Mouse (Mus musculus) large intestine, adult 2 months (tissue): ENCODE measurements around the gene Myo9b. TPM values are rescaled to one million over a fixed set of nuclear protein-coding genes. Genes with fewer than 3 reads are reported as not detected.

Experiments used
- DNase-seq: peaks from one replicate; pipeline ENCODE4 v3.0.0-alpha.2; 2012; ENCODE audit warnings: low read depth, low spot score
- WGBS: fragments of 180-500 bp; shearing (Covaris S2); methylation state at CpG from one replicate; pipeline ENCODE4 v1.1.7; 2018; 5-methylcytosine and 5-hydroxymethylcytosine counted together
- polyA plus RNA-seq: library from polyadenylated mRNA; depleted of rRNA; stranded (reverse); fragments of >200 nt; gene quantifications from 2 replicates; pipeline ENCODE4 v1.2.3, GENCODE M21; 2012

The Myo9b gene
- polyA plus RNA-seq, 1 experiment = 17.4 TPM

DNA sequence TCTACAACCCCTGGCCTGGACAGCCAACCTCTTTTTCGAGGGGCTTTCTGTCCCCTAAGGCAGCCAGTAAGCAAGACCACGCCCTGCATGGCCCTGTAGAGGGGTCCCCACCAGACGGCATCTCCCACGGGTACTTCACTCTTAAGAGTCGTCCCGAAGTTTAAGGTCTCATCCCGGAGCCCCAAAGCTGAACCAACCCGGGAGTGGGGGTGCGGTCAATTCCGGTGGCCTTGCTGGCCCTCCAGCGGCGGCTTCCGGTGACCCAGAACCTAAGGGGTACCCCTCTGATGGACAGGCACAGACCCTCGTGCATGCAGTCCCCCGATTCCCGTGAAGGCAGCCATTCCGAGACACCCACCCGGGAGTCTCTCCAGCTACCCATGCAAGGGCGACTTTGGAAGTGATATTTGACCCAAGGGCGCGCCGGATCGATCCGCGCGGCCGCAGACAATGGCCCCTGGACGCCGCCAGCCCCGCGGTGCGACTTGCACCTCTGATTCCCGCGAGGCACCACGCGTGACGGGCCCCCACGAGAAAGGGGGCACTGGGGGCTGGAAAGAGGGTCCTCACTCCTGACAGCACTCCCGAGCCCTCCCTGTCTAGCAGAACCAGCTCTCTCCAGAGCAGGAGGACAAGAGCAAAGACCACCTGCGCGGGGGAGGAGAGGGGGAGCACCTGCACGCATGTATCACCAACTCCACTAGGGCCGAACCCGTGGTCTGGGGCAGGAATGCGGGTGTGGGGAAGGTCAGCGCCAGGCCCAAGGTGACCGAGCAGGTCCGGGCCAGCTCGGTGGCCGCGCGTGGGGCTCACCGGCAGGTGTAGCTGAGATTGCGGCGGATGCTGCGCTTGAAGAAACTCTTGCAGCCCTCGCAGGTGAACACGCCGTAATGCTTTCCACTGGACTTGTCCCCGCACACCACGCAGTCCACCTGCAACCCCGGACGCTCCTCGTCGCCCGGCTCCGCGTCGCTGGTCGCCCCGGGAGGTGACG is 108.0 kb downstream of the Myo9b start:
- no peak for DNase-seq
- under 1% methylated on average over 72 of the region's 72 CpGs for WGBS

DNA sequence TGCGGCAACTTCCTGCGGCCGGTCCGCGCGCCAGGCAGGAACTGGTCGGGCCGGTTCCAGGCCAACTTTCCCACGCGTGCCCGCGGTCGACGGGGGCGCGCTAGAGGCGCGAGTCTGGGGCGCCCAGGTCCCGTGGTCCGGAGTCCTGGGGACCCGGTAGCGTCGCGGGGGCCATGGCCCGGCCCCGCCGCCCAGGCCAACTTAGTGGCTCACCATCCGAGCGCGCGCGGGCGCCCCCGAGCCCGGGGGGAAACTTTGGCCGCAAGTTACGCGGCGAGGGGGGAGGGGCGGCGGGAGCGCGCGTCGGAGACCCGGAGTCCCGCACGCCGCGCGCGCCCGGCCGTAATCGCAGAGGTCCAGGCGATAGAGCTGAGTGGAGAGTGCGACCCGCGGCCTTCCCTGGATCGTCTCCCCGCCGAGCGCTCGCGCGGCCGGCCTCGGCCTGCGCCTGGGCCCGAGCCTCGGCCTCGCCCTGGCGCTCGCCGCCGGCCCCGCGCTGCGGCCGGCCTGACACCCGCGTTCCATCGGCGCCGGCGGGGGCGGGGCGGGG is 109.0 kb downstream of the Myo9b start, which contains the start of gene Nr2f6:
TSS of gene Nr2f6 (minus strand) at position 540 of the 550 bp plus-strand sequence.
- WGBS = under 1% methylated on average over 88 of the region's 89 CpGs

DNA sequence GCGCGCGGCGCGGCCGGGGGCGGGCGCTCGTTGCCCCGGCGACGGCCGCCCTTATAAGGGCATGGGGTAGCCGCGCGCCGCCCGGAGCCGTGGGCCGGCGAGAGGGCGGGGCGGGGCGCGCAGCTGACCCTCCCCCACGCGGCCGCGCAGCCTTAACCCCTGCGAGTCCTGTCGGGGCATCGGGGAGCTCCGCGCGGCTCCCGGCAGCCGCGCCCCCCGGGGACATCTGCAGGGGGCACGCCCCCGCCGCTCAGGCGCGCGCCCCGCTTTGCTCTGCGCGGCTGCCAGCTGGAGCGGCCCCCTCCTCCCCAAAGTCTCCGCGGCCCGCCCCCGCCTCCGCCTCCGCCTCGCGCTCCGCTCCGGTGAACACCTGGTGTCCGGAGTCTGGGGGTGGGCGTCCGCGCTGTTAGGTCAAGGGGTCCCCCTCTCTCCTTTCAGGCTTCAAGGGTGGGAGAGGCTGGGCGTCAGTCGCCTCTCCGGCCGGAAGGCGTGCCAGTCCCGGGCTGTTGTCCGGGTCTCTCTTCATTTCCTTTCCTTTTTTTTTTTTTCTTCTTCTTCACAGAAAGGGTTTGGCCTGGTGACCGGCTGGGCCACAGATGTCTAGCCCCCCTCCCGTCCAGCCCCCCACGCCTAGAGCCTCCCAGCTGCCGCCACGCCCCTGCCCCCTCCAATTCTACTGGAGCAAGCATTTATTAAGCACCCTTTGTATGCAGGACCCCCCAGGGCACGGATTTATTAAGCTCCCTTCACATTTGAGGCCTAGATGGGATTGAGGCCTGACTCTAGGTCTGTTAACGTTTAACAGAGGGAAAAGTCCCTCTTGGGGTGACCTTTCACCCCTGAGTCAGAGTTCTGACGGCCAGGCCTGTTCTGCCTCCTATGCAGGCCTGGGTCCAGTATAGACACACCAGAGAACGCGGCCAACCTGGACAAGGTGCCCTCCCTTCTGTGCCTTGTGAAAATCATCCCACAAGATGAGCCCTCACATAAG is 109.8 kb downstream of the Myo9b start:
- WGBS = under 1% methylated on average over 75 of the region's 80 CpGs
- DNase-seq = no peak

More for the DNA sequence above, 109.0 kb downstream of the Myo9b start, which contains the start of gene Nr2f6:
- DNase-seq = no peak

DNA sequence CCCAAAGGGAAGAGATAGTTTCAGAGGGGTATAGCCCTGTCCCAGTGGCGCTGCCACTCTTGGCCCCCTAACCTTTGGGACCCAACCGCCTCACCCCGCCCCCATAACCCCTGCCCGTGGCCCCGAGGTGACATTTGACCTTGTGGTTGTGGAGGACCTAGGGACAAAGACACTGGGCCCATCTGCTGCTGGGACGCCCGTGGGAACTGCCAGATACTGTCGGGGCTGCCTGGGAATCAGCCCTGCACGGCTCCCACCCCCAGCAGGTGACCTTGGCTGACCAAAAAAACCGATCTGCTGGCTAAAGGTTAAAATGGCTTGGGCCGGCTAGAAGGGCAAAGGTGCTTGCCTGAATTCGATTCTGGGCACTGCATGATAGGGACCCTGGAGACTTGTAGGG is 110.9 kb downstream of the Myo9b start:
- DNase-seq = no peak
- 32% methylated on average over 12 of the region's 12 CpGs for WGBS

DNA sequence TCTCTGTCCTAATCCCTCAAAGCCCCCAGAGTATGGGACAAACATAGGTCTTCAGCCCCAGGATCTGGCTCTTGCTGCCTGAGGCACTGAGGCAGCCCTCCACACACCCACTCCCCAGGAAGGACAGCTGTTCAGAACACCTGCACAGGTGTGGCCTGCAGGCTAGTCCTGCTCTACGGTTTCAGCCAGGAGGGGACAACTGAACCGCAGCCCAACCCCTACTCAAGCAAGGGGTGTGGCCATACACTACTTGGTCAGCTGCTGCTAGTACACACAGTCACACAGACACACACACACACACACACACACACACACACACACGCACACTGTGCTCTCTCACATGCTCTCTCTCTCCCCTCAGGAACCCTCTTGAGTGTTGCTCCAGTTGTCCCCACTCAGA is 111.3 kb downstream of the Myo9b start:
- WGBS = 29% methylated on average over 3 of the region's 3 CpGs
- DNase-seq = no peak

DNA sequence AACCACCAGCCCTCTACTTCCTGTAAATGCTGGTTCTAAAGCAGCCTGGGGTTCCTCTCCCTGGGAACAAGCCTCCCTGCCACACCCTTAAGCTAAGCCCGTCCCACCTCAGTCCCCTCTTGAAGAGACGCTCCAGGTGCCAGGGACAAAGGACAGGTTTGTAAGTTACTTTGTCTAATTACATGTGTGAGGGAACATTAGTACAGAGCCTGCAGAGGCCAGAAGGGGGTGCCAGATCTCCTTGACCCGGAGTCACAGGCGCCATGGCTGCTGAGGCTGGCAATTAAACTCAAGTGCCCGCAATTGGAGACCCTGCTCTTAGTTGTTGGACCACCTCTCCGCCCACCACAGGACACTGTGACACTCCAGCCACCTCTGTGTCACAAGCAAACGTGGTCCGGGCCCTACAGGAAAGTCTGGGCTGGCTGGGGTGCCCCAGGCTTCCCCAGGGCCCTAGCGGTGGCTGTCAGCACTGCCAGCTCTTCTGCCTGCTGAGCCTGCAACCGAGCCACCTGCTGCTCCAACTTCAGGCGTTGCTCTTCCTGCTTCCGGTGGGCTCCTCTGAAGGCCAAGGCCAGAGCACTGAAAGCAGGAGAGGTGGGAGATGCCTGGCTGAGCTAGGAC is 112.8 kb downstream of the Myo9b start:
- DNase-seq = no peak
- WGBS = 79% methylated on average over 12 of the region's 12 CpGs

DNA sequence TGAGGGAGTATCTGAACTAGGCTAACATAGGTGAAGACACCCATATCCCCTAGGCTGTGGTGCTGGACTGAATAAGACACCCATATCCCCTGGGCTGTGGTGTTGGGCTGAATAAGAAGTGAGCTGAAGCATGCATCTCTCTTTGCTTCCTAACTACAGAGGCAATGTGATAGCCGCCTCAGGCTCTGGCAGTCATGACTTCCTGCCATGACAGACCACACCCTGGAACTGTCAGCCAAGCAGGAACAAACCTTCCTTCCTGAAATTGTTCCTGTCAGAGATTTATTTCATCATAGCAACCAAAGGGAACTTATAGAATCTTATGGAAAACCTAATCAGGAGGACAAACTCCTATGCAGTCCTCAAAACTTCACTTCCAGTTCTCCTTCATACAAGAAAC is 115.8 kb downstream of the Myo9b start:
- WGBS = 13% methylated on average over 1 of the region's 1 CpGs
- DNase-seq = no peak

DNA sequence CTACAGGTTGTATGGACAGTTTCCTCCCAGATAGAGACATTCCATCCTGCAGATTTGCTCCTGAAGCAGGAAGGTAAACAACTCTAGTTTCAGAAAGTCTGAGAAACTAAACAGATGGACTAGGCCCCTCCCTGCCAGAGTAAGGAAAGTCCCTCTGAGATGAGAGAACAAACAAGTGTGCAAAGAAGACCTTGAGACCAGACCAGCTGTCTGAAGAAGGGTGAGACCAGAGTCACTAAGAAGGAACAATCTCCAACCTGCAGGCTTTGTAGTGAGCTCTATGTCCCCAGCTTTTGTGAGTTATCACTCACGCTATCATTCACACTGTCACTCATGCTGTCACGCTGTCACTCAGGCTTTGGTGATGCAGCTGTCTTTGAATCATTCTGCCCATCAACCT is 119.2 kb downstream of the Myo9b start:
- no peak for DNase-seq
- WGBS = 92% methylated on average over 2 of the region's 2 CpGs

DNA sequence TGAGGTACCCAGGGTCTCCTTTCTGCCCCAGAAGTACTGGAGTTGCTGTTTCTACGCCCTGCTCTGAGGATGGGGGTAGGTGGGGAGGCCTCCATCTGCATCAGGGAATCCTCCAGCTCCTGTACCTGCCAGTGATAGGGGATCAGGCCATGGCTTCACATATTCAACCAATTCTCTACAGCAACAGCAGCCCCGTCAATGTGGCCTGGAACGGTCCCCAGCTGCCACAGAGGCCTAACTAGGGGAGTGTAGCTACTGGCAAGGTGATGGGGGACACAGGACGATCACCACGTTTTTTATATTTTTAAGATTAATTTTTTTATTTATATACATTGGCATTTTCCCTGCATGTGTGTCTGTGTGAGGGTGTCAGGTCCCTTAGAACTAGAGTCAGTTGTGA is 119.9 kb downstream of the Myo9b start:
- DNase-seq = no peak

DNA sequence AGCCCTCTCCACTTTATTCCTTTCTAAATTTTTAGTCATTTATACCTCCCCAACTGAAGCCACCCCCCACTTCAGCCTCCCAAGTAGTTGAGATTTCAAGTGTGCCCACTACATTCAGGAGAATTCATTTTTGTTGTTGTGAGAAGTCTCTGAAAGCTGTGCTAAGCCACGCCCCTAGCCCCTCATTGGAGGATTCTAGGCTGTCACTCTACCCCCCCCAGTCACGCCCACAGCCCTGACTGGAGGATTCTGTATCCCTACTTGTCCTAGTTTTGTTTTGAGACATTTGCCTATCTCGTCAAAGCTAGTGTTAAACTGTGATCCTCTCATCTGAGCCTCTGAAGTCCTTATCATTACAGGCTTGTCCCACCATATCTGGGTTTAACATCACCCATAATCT is 120.4 kb downstream of the Myo9b start:
- DNase-seq = no peak
- WGBS = 37% methylated on average over 3 of the region's 3 CpGs

More for the DNA sequence above, 119.9 kb downstream of the Myo9b start:
- WGBS = 83% methylated on average over 5 of the region's 5 CpGs

DNA sequence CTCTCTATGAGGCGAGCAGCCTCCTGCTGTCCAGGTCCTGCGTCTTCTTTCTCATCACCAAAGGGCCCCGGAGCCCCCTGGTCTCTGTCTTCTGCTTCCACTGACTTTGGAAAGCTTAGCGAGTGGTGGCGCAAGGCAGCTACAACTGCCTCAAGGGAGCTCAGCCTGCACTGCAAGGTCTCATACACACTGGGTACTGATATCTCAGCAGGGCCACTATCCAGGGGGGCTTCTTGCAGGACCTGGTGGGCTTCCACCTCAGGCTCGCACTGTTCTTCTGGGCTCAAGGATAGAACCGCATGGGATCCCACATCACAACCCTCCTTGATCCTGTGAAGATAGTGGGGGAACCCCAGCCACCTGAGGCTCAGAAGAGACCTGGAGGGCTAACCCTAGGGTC is 122.0 kb downstream of the Myo9b start:
- DNase-seq = no peak
- WGBS = 86% methylated on average over 7 of the region's 7 CpGs

DNA sequence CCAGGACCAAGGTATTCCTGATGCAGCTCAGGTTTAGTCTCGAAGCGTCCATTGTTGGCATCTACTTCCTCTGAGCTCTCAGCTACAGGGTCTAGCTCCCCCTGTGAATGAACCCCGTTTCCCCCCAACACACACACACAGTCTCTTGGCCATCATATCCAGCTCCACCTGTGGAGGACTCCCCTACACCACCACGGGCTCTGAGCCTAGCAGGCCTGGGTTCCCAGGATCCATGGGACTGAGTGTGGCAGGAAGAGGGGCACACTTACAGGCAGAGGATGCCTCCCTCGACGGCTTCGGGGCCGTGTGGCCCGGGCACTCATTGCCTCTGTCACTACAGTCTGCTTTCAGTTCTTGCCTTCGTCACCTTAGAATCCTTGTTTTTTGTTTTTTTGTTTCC is 122.6 kb downstream of the Myo9b start:
- WGBS = 82% methylated on average over 10 of the region's 10 CpGs
- no peak for DNase-seq

DNA sequence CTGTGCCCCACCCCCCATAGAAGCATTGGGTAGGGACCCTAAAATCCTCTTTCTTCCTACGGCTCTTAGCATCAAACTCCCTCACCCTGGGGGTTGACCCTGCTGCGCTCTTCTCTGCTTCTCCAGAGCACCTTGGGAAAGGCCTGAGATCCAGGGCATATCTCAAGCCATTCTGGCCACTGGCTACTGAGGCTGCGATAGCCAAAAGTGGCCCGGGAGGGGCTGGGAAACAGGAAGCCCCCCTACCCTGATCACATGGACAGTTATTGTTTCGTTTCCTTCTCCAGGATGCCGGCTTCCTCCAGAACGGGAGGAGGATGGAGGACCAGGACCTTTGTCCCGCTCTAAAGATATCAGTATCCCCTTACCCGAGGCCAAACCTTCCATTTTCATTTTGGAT is 123.1 kb downstream of the Myo9b start, which contains the start of gene Ushbp1:
TSS of gene Ushbp1 (minus strand) at position 174 of the 400 bp plus-strand sequence.
- no peak for DNase-seq
- WGBS = 85% methylated on average over 9 of the region's 9 CpGs

DNA sequence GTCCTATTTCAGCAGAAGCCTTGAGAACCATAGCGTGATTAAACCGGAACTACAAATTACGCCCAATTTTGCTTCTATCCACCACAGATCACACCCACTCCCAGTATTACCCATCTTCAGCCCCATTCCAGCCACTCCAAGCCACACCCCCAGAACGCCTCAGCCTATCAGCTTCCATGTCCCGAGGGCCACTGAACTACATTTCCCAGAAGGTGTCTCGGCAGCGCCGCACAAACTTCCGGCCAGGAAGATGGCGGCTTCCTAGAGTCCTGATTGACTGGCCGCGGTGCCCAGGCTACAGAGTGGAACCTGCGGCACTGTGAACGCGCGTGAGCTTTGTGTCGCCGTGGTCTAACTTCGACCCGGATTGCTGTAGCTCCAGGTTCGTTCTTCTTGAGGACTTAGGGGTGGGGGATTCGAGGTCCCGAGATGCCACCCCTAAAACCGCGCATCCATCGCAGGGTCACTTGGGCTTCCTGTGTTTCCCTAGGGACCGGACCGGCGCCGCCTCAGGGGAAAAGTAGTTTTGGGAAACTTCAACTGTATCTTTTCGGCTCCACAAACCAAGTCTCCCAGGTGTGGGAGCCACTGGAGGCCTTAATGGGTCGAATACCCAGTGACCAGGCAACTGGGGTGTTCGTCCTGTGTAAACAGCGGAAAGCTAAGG is 124.3 kb downstream of the Myo9b start, which contains the start of gene Babam1:
TSS of gene Babam1 (plus strand) at position 223 of the 667 bp plus-strand sequence.
- WGBS = 1% methylated on average over 34 of the region's 34 CpGs
- DNase-seq = no peak

DNA sequence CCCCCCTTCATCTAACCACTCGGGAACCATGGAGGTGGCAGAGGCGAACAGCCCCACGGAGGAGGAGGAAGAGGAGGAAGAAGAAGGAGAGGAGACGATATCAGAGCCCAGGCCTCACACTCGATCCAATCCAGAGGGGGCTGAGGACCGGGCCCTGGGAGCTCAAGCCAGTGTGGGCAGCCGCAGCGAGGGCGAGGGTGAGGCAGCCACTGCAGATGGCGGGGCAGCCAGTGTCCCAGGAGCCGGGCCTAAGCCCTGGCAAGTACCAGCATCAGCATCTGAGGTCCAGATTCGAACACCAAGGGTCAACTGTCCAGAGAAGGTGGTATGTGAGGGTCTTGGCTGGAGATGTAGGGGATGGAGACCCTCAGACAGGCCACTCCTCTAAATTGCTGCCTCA is 125.2 kb downstream of the Myo9b start:
- WGBS = 82% methylated on average over 12 of the region's 12 CpGs
- no peak for DNase-seq

DNA sequence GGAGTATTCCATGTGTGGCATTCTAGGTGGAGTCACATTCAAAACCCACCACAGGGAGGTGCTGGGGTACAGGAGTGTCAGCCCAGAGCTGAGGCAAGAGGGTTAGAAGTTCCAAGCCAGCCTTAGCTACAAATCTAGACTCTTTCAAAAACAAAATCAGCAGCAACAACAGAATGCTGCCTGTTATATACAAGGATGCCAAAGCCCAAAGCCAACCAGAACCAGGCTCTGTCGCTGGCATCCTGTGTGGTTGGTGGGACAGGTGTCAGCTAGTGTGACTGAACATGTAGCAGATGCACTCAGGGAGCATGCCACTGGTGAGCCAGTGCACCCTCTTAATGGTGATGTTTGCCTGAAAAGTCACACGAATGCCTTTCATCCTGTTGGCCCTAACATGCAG is 128.3 kb downstream of the Myo9b start:
- WGBS = 92% methylated on average over 2 of the region's 2 CpGs
- DNase-seq = no peak

DNA sequence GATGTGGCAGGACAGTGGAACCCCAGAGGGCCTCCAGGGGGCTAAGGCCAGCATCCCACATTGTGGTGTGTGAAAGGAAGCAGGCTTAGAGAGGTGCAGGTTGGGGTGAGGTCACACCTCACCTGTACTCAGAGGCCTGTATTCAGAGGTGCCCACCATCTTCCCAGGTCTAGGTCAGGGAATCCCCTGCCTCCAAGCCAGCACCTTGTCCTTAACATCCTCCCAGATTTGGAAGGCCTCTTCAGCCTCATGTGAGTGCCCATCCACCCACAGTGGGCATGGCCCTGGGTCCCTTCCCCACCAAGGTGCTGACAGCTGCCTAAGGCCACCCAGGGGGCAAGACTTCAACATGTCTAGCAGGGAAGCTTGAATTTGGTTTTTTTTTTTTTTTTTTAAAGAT is 128.9 kb downstream of the Myo9b start:
- DNase-seq = no peak

DNA sequence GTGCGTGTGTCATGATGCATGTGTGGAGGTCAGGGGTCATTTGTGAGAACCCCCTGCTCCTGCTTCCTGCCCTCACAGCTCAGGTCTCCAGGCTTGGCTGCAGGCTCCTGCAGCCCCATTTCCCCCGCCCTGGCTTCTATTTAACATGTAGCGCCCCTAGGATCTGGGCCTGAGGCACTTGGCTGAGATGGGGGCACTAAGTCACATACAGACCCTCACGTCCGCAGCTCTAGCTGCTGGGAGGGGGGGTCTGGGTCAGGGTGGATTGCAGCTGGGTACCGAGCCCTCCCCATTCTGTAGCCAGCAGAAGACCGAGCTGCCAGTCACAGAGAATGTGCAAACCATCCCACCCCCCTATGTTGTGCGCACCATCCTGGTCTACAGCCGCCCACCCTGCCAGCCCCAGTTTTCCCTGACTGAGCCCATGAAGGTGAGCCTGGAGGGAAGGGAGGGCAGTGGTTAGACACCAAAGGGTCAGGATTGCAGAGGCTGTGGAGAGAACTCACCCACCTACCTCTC is 130.0 kb downstream of the Myo9b start:
- DNase-seq = no peak
- WGBS = 89% methylated on average over 9 of the region's 9 CpGs
